Mouse (Mus musculus) kidney, embryonic 16.5 days (tissue): ENCODE results near the gene Tnik. TPM values are rescaled to one million over a fixed set of nuclear protein-coding genes. Genes with fewer than 3 reads are reported as not detected.

Source experiments
- ATAC-seq: fragments of 200-750 bp; cut with Nextera tagmentation; 2 replicates; pipeline ENCODE4 v1.8.0; 2017; ENCODE audit warnings: moderate TSS enrichment; ENCODE audit not compliant: low FRiP score, low TSS enrichment
- H3K27ac ChIP-seq: fragments of 300-500 bp; sonication (generic); 2 replicates; pipeline ENCODE4 v1.5.1; 2014; ENCODE audit warnings: low read length
- H3K27me3 ChIP-seq: fragments of 300-500 bp; sonication (generic); 2 replicates; pipeline ENCODE4 v1.6.1; 2014; ENCODE audit warnings: low read length, control low read depth, mixed read lengths; ENCODE audit not compliant: insufficient read depth
- H3K36me3 ChIP-seq: fragments of 300-500 bp; sonication (generic); 2 replicates; pipeline ENCODE4 v1.6.1; 2014; ENCODE audit warnings: low read length, control low read depth, mixed read lengths; ENCODE audit not compliant: insufficient read depth
- H3K4me1 ChIP-seq: fragments of 300-500 bp; sonication (generic); 2 replicates; pipeline ENCODE4 v1.6.1; 2014; ENCODE audit warnings: low read length, control low read depth, mixed read lengths; ENCODE audit not compliant: insufficient read depth
- H3K4me2 ChIP-seq: fragments of 300-500 bp; sonication (generic); replicated peaks from 2 replicates; pipeline ENCODE4 v1.6.1; 2014; ENCODE audit warnings: low read depth, low read length
- H3K4me3 ChIP-seq: fragments of 300-500 bp; sonication (generic); 2 replicates; pipeline ENCODE4 v1.5.1; 2014; ENCODE audit warnings: mild to moderate bottlenecking, low read length
- H3K9ac ChIP-seq: fragments of 300-500 bp; sonication (generic); replicated peaks from 2 replicates; pipeline ENCODE4 v1.6.1; 2014; ENCODE audit warnings: low read length
- H3K9me3 ChIP-seq: fragments of 300-500 bp; sonication (generic); 2 replicates; pipeline ENCODE4 v1.6.1; 2016; ENCODE audit warnings: low read length, control low read depth
- WGBS: fragments of 180-500 bp; shearing (Covaris S2); extraction: QIAGEN DNeasy Blood & Tissue Kit; methylation state at CpG from one replicate; pipeline ENCODE4 v1.1.7; 2014; 5-methylcytosine and 5-hydroxymethylcytosine counted together
- polyA plus RNA-seq: library from polyadenylated mRNA; unstranded; fragments of >200 nt; fragmentation: Nextera tagmentation; extraction: Ambion mirVana; gene quantifications from 2 replicates; pipeline ENCODE4 v1.2.1, GENCODE M21; 2015

Tnik gene
- polyA plus RNA-seq, 1 experiment from 2014 or later = 2.7 TPM

DNA sequence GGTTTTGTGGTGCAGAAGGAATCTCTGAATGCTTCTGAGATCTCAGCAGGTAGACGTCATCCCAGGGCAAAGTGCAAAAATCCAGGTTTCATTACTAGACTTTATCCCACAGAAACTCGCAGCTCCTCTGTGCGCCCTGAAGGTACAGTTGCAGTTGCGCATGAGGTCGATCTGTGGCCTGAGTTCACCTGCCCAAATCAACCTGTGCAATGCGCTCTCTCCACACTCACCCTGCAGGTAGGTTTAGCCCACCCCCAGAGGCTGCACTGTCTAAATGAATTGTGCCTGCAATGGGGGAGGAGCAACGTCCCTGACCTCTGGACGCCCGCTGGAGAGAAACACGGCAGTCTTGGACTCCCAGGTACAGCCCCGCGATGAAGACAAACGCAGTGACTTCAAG is 432.6 kb downstream of the Tnik start:
- H3K27ac ChIP-seq = no peak overlapping the region; the same call in 1 of the 2 replicates
- WGBS = 61% methylated on average over 13 of the region's 13 CpGs
- no peaks in the 10 kb centered on the region for H3K36me3 ChIP-seq
- no peaks in the 10 kb centered on the region for H3K4me1 ChIP-seq
- ATAC-seq = peak; percentile 49
- 0 out of 2 replicates have a peak overlapping the region, but pooled peaks have one; percentile 23 for H3K4me2 ChIP-seq
- H3K4me3 ChIP-seq = no peak overlapping the region
- H3K27me3 ChIP-seq = no peaks in the 10 kb centered on the region
- no peak overlapping the region for H3K9ac ChIP-seq
- H3K9me3 ChIP-seq = no peaks in the 10 kb centered on the region

DNA sequence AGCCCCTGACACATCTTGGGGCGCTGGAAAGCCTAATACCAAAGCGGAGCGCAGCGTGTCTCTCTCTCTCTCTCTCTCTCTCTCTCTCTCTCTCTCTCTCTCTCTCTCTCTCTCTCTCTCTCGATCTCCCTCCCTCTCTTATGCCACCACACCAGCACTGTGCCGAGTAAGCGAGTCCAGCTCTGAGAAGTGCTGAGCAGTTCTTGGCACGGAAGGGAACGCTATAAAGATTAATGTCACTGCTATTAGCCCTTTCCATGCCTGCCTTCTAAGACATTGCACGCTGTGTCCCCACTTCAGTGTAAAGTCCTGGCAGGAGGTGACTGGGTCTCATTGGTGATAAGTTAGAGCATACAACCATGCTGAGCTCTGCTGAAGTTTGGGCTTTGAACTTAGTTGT is 433.1 kb downstream of the Tnik start:
- ATAC-seq = peak; percentile 8; the same call in 1 of the 2 replicates
- Histone ChIP-seq H3K4me3 (no peak overlapping the region), H3K27me3 (no peaks in the 10 kb centered on the region), H3K4me1 (no peaks in the 10 kb centered on the region), H3K9me3 (no peaks in the 10 kb centered on the region), H3K36me3 (no peaks in the 10 kb centered on the region), H3K9ac (no peak overlapping the region), H3K27ac (peak overlapping the region; percentile 34; the same call in 1 of the 2 replicates), H3K4me2 (0 out of 2 replicates have a peak overlapping the region, but pooled peaks have one; percentile 23)
- WGBS = 58% methylated on average over 10 of the region's 10 CpGs

DNA sequence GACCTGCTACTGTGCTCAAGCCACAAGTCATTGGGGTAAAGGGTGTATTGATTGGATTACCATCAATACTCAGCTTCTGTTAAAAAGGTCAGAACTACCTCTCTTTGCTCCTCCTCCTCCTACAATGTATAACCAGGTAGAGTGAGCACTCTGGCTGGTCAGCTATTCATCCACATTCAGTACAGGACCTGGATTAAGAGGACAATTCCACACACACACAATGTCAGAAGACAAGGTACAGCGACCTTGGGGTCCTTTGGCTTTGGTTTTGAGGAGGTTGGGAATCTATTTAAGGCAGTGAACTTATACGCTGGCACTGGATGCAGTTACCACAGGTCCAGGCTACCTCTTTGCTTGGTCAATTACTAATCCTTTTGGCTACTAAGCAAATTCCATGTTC is 434.8 kb downstream of the Tnik start, which contains the start of gene Slc2a2:
Gene Slc2a2 (plus strand): TSS at position 107 of the 400 bp plus-strand sequence.
- no peaks in the 10 kb centered on the region for H3K4me1 ChIP-seq
- peak within 1 kb of the TSS; percentile 38; the same call in 1 of the 2 replicates for H3K27ac ChIP-seq
- WGBS = 82% methylated on average over 2 of the region's 2 CpGs

GRCm38 (mm10) chr3:28699601-28700000 is 436.6 kb downstream of the Tnik start:
- 69% methylated on average over 4 of the region's 4 CpGs for WGBS
- Histone ChIP-seq H3K4me3 (no peak overlapping the region), H3K27me3 (no peaks in the 10 kb centered on the region), H3K9ac (no peak overlapping the region), H3K4me2 (no peak overlapping the region), H3K9me3 (no peaks in the 10 kb centered on the region), H3K4me1 (no peaks in the 10 kb centered on the region), H3K36me3 (no peaks in the 10 kb centered on the region), H3K27ac (no peak overlapping the region)
- ATAC-seq = no peak

More for the DNA sequence above, 434.8 kb downstream of the Tnik start, which contains the start of gene Slc2a2:
- Histone ChIP-seq H3K4me2 (peak within 1 kb of the TSS; percentile 11; the same call in 1 of the 2 replicates), H3K9me3 (no peaks in the 10 kb centered on the region), H3K9ac (no peak within 1 kb of the TSS; the same call in 1 of the 2 replicates), H3K27me3 (no peaks in the 10 kb centered on the region), H3K36me3 (no peaks in the 10 kb centered on the region), H3K4me3 (peak within 1 kb of the TSS; percentile 3; the same call in 1 of the 2 replicates)
- peak; percentile 47; the same call in 1 of the 2 replicates for ATAC-seq

DNA sequence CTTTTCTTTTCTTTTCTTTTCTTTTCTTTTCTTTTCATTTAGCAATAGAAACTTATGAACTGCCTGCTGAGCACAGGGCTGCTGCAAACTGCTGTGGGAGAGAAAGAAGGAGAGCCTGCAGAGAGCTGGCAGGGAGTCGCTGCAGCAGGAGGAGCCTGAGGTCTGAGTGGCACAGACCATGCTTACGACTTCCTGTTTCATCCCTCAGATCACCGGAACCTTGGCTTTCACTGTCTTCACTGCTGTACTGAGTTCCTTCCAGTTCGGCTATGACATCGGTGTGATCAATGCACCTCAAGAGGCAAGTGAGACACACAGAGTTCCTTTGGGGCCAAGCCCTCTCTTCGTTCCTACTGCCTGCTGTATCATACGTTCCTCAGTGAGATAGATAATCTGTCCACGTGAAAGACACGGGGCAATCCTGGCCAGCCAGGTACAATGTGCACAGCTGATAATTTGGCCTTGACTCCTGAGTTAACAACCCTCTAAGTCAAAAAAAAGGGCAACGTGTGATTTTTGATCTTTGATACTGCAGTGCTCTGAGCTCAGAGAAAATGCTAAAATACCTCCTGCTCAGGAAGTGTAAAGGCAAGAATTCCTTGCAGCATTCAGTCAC is 442.6 kb downstream of the Tnik start:
- Histone ChIP-seq H3K9ac (no peak overlapping the region), H3K9me3 (no peaks in the 10 kb centered on the region), H3K27ac (peak overlapping the region; percentile 61), H3K4me3 (no peak overlapping the region), H3K36me3 (no peaks in the 10 kb centered on the region), H3K4me2 (peak overlapping the region; percentile 26), H3K4me1 (peaks cover 8% of the 10 kb centered on the region; the same call in 1 of the 2 replicates), H3K27me3 (no peaks in the 10 kb centered on the region)
- WGBS = 51% methylated on average over 10 of the region's 10 CpGs
- ATAC-seq = peak; percentile 23; the same call in 1 of the 2 replicates

DNA sequence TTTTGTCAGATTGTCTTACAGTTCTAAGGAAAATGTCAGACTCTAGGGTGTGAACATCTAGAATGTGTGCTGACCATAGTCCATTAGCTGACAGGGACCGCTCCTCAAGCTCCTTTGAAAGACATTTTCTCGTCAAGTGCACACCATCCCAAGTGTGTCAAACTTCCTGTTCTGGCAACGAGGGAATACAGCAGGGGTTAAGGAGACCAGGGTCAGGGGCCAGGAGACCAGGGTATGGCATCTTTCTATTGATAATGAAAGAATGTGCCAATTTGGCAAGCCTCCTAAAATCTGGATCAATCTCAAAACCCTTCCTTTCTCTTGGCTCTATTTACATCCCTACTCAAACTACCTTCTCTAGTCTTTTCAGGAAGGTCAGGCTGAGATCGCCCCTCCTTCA is 443.7 kb downstream of the Tnik start:
- H3K9ac ChIP-seq = no peak overlapping the region
- no peaks in the 10 kb centered on the region for H3K9me3 ChIP-seq
- H3K4me3 ChIP-seq = no peak overlapping the region
- H3K36me3 ChIP-seq = no peaks in the 10 kb centered on the region
- H3K4me2 ChIP-seq = no peak overlapping the region
- H3K27me3 ChIP-seq = no peaks in the 10 kb centered on the region
- H3K4me1 ChIP-seq = peaks cover 8% of the 10 kb centered on the region; the same call in 1 of the 2 replicates
- 72% methylated on average over 4 of the region's 4 CpGs for WGBS
- no peak for ATAC-seq
- H3K27ac ChIP-seq = no peak overlapping the region

DNA sequence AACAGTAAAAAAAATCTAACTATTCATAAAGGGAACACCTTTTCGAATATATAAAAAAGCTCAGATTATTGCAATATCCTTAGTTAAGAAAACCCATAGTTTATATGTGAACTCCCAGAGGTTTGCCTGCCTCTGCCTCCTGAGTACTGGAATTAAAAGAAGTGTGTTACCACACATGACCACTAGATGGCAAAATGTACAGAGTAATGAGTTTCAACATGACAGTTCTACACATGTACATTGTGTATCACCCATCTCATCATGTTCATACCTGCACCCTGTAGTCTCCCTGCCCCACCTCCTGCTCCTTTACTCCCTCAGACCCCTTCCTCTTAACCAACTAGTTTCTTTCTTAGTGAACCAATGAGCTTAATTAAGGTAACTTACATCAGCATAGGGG is 446.7 kb downstream of the Tnik start:
- H3K4me2 ChIP-seq = no peak overlapping the region
- H3K4me1 ChIP-seq = peaks cover 8% of the 10 kb centered on the region; the same call in 1 of the 2 replicates
- no peak overlapping the region for H3K9ac ChIP-seq
- H3K36me3 ChIP-seq = no peaks in the 10 kb centered on the region
- H3K27me3 ChIP-seq = no peaks in the 10 kb centered on the region
- no peak for ATAC-seq
- no peaks in the 10 kb centered on the region for H3K9me3 ChIP-seq
- H3K27ac ChIP-seq = no peak overlapping the region
- WGBS = 81% methylated on average over 1 of the region's 1 CpGs
- H3K4me3 ChIP-seq = no peak overlapping the region

GRCm38 (mm10) chr3:28713913-28714698 is 451.1 kb downstream of the Tnik start:
- Histone ChIP-seq H3K4me3 (no peak overlapping the region), H3K36me3 (no peaks in the 10 kb centered on the region), H3K27me3 (no peaks in the 10 kb centered on the region), H3K9ac (no peak overlapping the region), H3K27ac (no peak overlapping the region), H3K4me1 (no peaks in the 10 kb centered on the region), H3K4me2 (no peak overlapping the region), H3K9me3 (no peaks in the 10 kb centered on the region)
- no peak for ATAC-seq
- WGBS = 79% methylated on average over 7 of the region's 7 CpGs

DNA sequence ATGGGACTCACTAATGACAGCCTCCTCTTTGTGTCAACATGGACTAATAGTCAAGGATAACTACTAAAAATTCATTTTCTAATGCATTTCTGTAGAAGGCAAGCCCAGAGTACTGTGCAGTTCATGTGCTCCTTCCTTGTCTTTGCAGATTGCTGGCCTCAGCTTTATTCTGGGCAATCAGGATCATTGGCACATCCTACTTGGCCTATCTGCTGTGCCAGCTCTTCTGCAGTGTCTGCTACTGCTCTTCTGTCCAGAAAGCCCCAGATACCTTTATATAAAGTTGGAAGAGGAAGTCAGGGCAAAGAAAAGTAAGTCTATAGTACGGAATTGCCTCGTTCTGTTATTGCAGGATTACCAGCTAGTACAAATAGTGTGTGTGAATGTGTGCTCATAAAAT is 455.5 kb downstream of the Tnik start:
- no peak for ATAC-seq
- WGBS = 81% methylated on average over 2 of the region's 2 CpGs
- Histone ChIP-seq H3K27me3 (no peaks in the 10 kb centered on the region), H3K4me2 (no peak overlapping the region), H3K4me1 (peaks cover 7% of the 10 kb centered on the region), H3K9me3 (no peaks in the 10 kb centered on the region), H3K27ac (no peak overlapping the region), H3K36me3 (no peaks in the 10 kb centered on the region), H3K9ac (no peak overlapping the region), H3K4me3 (no peak overlapping the region)
